Mouse (Mus musculus): ENCODE data around the gene Ppp1ca. TPM values are rescaled to one million over a fixed set of nuclear protein-coding genes. Genes with fewer than 3 reads are reported as not detected.

Ppp1ca gene
- total and polyA plus RNA-seq, 3 experiments = 272 to 406 (median 313) TPM

GRCm38 (mm10) chr19:4172925-4173324 lies 18.9 kb upstream of the Ppp1ca start:
- WGBS = 60% methylated on average over 11 of the region's 11 CpGs
- H3K27me3 ChIP-seq (ENCODE audit: control insufficient read depth, insufficient read depth, low read length) = no peaks in the 10 kb centered on the region
- intact Hi-C loops (cut with DNase I) = no loop called here
- H3K4me1 ChIP-seq (ENCODE audit: control insufficient read depth, insufficient read depth, low read length) = peaks cover 10% of the 10 kb centered on the region
- peak in 1 of 2 experiments; percentile 34 for DNase-seq
- H3K36me3 ChIP-seq (ENCODE audit: control insufficient read depth, insufficient read depth, low read length) = no peaks in the 10 kb centered on the region
- peak overlapping the region; percentile 6; the same call in 1 of the 2 replicates for H3K9ac ChIP-seq (ENCODE audit: low read depth, low read length)
- no peak overlapping the region for H3K4me3 ChIP-seq
- no peaks in the 10 kb centered on the region for H3K79me2 ChIP-seq (replicated peaks; ENCODE audit: control insufficient read depth, insufficient read depth, low read length)
- H3K27ac ChIP-seq = peak overlapping the region; percentile 92
- TF ChIP-seq POLR2A (IDR thresholded peaks at IDR 0.05; ENCODE audit: insufficient read depth, low read depth, low read length) (0 out of 2 replicates have a peak, but pooled peaks have one; percentile 23), EP300 (IDR thresholded peaks at IDR 0.05; ENCODE audit: insufficient read depth, low read depth, low read length) (no peak), CTCF (IDR thresholded peaks at IDR 0.05) (peak; percentile 51)

GRCm38 (mm10) chr19:4175368-4175947 lies 16.4 kb upstream of the Ppp1ca start, which contains the start of gene Carns1:
Carns1 (minus strand) TSS chr19:4175479.
- TF ChIP-seq POLR2A (IDR thresholded peaks at IDR 0.05; ENCODE audit: insufficient read depth, low read depth, low read length) = peak; percentile 69
- TF ChIP-seq EP300 (IDR thresholded peaks at IDR 0.05; ENCODE audit: insufficient read depth, low read depth, low read length) = no peak
- H3K9ac ChIP-seq (ENCODE audit: low read depth, low read length) = peak within 1 kb of the TSS; percentile 65
- H3K4me3 ChIP-seq = peak within 1 kb of the TSS; percentile 36
- DNase-seq = peak; percentile 60 to 69
- WGBS = 8% methylated on average over 11 of the region's 11 CpGs
- H3K27ac ChIP-seq = peak within 1 kb of the TSS; percentile 79
- H3K79me2 ChIP-seq (replicated peaks; ENCODE audit: control insufficient read depth, insufficient read depth, low read length) = no peaks in the 10 kb centered on the region
- H3K27me3 ChIP-seq (ENCODE audit: control insufficient read depth, insufficient read depth, low read length) = no peaks in the 10 kb centered on the region
- peaks cover 7% of the 10 kb centered on the region for H3K4me1 ChIP-seq (ENCODE audit: control insufficient read depth, insufficient read depth, low read length)
- intact Hi-C loops (cut with DNase I) = no loop called here
- H3K36me3 ChIP-seq (ENCODE audit: control insufficient read depth, insufficient read depth, low read length) = no peaks in the 10 kb centered on the region

- Histone ChIP-seq H3K4me1 (ENCODE audit: control insufficient read depth, insufficient read depth, low read length) (peaks cover 8% of the 10 kb centered on the region; the same call in 1 of the 2 replicates), H3K9ac (ENCODE audit: low read depth, low read length) (no peak overlapping the region), H3K4me3 (no peak overlapping the region), H3K36me3 (ENCODE audit: control insufficient read depth, insufficient read depth, low read length) (no peaks in the 10 kb centered on the region), H3K27ac (no peak overlapping the region), H3K79me2 (replicated peaks; ENCODE audit: control insufficient read depth, insufficient read depth, low read length) (no peaks in the 10 kb centered on the region), H3K27me3 (ENCODE audit: control insufficient read depth, insufficient read depth, low read length) (no peaks in the 10 kb centered on the region)
- 87% methylated on average over 7 of the region's 7 CpGs for WGBS
- no peak for DNase-seq
- intact Hi-C loops (cut with DNase I) = no loop called here
- TF ChIP-seq POLR2A (IDR thresholded peaks at IDR 0.05; ENCODE audit: insufficient read depth, low read depth, low read length) (no peak), CTCF (IDR thresholded peaks at IDR 0.05) (no peak), EP300 (IDR thresholded peaks at IDR 0.05; ENCODE audit: insufficient read depth, low read depth, low read length) (no peak)
These were observed 11.5 kb upstream of the Ppp1ca start for GRCm38 (mm10) chr19:4180411-4180810.

DNA sequence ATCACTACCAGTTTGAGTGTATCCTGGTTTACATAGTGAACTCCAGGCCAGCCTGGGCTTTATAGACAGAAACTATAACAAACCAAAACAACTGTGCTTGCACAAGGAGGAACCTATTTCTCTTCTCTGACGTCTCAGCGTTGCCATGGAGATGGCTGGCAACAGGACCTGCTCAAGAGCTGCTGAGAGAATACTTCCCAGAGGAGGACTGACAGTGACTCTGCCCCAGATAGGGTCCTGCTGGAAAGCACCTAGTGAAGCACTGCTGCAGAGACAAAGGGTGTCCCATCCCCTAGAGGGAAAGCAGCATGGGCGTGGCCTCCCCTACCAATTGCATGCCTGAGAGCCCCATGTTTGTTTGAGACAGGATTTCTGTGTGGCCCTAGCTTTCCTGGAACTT lies 10.0 kb upstream of the Ppp1ca start:
- peaks cover 8% of the 10 kb centered on the region; the same call in 1 of the 2 replicates for H3K4me1 ChIP-seq (ENCODE audit: control insufficient read depth, insufficient read depth, low read length)
- H3K9ac ChIP-seq (ENCODE audit: low read depth, low read length) = no peak overlapping the region
- intact Hi-C loops (cut with DNase I) = no loop called here
- H3K79me2 ChIP-seq (replicated peaks; ENCODE audit: control insufficient read depth, insufficient read depth, low read length) = no peaks in the 10 kb centered on the region
- TF ChIP-seq POLR2A (IDR thresholded peaks at IDR 0.05; ENCODE audit: insufficient read depth, low read depth, low read length) (no peak), EP300 (IDR thresholded peaks at IDR 0.05; ENCODE audit: insufficient read depth, low read depth, low read length) (no peak), CTCF (IDR thresholded peaks at IDR 0.05) (no peak)
- no peaks in the 10 kb centered on the region for H3K27me3 ChIP-seq (ENCODE audit: control insufficient read depth, insufficient read depth, low read length)
- 64% methylated on average over 3 of the region's 3 CpGs for WGBS
- no peaks in the 10 kb centered on the region for H3K36me3 ChIP-seq (ENCODE audit: control insufficient read depth, insufficient read depth, low read length)
- no peak overlapping the region for H3K27ac ChIP-seq
- peak in 1 of 2 experiments; percentile 74 for DNase-seq
- no peak overlapping the region for H3K4me3 ChIP-seq

DNA sequence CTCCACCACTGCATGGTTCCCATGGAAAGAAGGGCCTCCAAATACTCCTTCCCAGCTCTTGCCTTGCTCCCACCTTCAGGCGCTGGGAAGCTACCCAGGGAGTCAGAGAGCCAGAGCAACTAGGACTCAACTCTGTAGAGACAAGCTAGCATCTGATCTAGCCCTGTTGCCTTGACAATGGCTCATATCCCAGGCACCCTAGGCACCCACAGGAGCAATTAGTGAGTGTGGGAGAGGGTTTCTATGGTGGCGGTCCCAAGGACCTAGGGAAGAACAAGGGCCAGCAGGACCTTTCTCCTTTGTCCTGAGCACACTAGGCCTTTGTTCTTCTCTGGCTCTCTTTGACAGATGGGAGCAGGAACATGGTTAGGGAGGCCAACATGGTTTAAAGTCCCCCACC lies 8.2 kb upstream of the Ppp1ca start:
- H3K4me1 ChIP-seq (ENCODE audit: control insufficient read depth, insufficient read depth, low read length) = peaks cover 8% of the 10 kb centered on the region; the same call in 1 of the 2 replicates
- WGBS = 92% methylated on average over 2 of the region's 2 CpGs
- H3K36me3 ChIP-seq (ENCODE audit: control insufficient read depth, insufficient read depth, low read length) = no peaks in the 10 kb centered on the region
- intact Hi-C loops (cut with DNase I) = no loop called here
- no peak for DNase-seq
- no peak overlapping the region for H3K9ac ChIP-seq (ENCODE audit: low read depth, low read length)
- no peak overlapping the region for H3K4me3 ChIP-seq
- no peaks in the 10 kb centered on the region for H3K27me3 ChIP-seq (ENCODE audit: control insufficient read depth, insufficient read depth, low read length)
- TF ChIP-seq POLR2A (IDR thresholded peaks at IDR 0.05; ENCODE audit: insufficient read depth, low read depth, low read length) (no peak), EP300 (IDR thresholded peaks at IDR 0.05; ENCODE audit: insufficient read depth, low read depth, low read length) (no peak), CTCF (IDR thresholded peaks at IDR 0.05) (no peak)
- no peaks in the 10 kb centered on the region for H3K79me2 ChIP-seq (replicated peaks; ENCODE audit: control insufficient read depth, insufficient read depth, low read length)
- H3K27ac ChIP-seq = no peak overlapping the region

Measured in heart, adult 2 months (tissue).